Mouse (Mus musculus) ZHBTc4 (cell line): ENCODE data around the gene Zfp319.
A peak's percentile ranks its signal among the peaks of the same experiment; 100 is the strongest.

Experiments used
- DNase-seq: peaks from one replicate; pipeline ENCODE4 v3.0.0-alpha.2; 2011; ENCODE audit warnings: low read depth, low spot score

The Zfp319 gene

GRCm38 (mm10) chr8:95351461-95351860 is 19.7 kb upstream of the Zfp319 start:
- peak; percentile 66 for DNase-seq

DNA sequence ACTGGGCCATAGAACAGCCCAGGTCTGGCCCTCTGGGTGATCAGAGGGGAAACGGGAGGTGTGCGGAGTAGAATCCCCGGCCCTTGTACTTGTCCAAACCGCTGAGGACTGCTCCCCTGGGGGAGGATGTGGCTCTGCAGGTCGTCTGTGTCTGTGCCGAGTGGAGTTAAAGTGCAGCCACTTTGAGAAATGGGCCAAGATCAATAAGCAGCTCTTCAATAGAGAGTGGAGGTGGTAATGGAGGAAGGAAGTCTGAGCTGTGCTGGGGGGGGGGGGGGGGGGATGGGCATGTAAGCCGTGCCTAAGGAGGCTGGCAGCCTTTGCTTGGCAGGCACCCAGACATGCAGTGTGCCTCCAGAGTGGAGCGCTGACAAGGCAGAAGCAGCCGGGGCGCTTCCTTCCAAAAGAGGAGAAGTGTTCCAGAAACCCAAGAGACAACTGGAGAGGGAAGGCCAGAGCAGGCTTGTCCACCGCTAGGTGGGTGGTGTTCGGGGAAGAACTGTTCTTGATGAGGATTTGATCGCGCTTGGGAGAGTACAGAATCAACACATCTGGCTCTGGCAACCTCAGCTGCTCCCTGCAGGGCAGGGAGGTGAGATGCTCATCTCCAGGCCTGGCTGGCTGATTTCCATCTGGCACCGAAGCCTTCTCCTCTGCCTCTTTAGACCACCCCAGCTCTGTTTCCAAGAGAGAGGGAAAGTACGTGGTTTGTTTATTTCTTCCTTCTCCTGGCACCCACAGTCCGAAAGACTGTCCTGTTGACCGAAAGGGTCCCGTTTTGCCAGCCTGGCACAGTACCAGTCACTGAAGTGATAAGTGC is 17.3 kb upstream of the Zfp319 start:
- DNase-seq, result no peak

DNA sequence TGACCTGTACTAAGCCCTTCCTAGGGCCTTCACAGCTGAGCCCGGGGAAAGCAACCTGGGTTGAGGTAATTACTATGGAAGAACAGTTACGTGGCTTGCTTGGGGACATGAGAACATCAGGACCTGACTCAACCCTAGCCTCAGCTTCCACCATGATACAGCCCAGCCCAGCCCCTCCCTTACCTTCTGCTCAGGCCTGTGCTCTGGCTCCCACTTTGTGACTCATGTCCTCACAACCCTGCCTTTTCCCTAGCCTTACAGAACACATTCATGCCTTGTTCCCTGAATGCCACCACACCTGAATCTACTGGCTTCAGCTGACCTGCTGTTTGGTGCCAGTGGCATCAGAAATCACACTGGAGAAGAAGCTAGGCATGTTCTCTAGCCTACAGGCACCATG is 16.6 kb upstream of the Zfp319 start:
- no peak for DNase-seq

- DNase-seq, result peak; percentile 66
Measured at GRCm38 (mm10) chr8:95346643-95347545, 15.1 kb upstream of the Zfp319 start.

- no peak for DNase-seq
Measured at GRCm38 (mm10) chr8:95344668-95345067, 12.9 kb upstream of the Zfp319 start.

DNA sequence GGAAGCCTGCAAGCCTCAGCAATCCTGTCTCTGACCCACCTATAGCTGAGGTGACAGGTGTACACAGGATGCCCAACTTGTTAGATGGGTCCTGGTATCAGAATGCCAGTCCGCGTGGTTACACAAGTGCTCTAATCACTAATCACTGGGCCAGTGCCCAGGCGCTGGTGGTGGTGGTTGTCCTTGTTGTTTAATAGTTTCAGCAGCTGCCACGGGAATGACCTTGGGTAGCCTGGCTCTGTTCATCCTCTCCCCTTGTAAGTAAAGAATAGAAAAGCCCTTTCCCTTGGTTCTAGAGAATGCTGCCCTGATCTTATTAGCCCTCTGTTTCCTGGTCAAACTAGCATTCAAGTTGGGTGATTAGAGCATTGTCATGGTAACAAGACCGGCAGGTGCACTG is 10.0 kb upstream of the Zfp319 start:
- DNase-seq, result no peak

DNA sequence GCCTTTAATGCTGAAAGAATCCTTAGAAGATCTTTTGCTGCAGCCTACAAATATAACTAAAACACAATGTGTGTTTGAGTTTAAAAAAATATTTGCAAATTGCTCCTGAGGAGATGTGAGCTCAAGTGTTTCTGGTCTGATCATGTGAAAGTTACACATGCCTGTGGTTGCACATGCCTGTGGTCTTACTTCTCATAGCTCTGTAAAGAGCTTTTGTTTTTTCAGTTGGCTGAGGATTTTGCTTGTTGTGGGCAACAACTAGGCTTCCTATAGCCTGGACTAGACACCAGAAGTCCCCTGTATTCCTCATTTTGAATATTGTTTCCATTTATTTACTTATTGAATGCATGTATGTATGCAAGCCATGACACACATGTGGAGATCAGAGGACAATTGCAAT is 4.6 kb upstream of the Zfp319 start:
- no peak for DNase-seq

DNA sequence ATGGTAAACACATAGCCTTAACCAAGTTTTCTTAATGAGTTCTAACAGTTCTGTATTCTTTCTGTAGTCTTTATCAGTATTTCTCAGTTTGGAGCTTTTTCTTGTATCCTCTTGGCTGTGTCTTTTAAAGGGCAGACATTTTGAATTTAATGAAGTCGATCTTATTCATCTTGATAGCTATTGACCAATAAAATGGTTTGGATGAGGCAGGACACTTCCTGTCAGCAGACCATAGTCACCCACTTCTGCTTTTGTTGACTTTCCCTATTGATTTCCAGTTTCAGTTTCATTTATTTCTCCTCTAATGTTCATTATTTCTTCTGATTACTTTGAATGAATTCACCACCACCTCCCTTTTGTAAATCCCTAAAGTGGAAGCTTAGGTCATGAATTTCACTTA is 4.0 kb upstream of the Zfp319 start:
- DNase-seq, result no peak

DNA sequence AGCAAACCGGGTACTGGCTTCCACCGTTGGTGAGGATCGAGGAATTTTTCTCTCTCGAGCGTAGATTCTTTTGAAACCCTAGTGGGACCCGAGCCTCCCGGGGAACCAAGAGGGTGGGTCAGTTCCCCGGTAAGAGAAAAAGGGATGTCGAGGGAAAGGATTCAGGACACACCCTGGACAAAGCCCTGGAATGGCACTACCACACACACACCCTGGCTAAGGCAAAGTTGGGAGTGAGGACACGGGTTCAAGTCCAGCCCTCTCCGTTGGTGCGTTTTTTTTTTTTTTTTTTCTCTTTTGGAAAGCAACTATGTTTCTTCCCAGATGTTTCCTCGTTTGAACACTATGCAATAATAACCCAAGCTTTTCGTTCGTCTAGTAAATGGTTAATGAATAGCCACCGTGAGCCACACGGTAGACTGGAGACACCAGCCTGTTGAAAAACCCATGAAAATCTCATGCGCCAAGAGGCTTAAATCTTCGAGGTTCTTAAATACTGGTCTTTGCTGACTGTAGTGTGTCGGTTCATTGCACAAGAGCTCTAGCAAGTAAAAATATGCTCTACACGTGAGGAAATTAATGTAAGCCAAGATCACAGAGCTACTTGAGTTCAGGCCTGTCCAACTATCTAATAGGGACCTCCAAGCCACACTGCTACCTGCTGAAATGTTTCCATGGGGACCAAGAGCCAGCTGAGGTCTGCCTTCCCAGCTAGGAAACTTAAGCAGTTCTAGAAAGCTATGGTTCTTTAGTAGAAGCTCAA is 868 bp upstream of the Zfp319 start:
- DNase-seq, result no peak

- peak; percentile 81 for DNase-seq
Measured at GRCm38 (mm10) chr8:95331156-95331719, 512 bp downstream of the Zfp319 start.

GRCm38 (mm10) chr8:95330367-95330766 is 1.4 kb downstream of the Zfp319 start:
- DNase-seq, result no peak

- peak; percentile 65 for DNase-seq
Measured at GRCm38 (mm10) chr8:95327866-95328465, 3.8 kb downstream of the Zfp319 start.

- DNase-seq, result no peak
Measured at GRCm38 (mm10) chr8:95326822-95327221, 4.9 kb downstream of the Zfp319 start.

GRCm38 (mm10) chr8:95324646-95325045 is 7.1 kb downstream of the Zfp319 start:
- no peak for DNase-seq

GRCm38 (mm10) chr8:95323201-95323600 is 8.5 kb downstream of the Zfp319 start:
- no peak for DNase-seq

GRCm38 (mm10) chr8:95320224-95321139 is 11.3 kb downstream of the Zfp319 start:
- peak; percentile 85 for DNase-seq

- no peak for DNase-seq
Measured at GRCm38 (mm10) chr8:95315350-95315749, 16.4 kb downstream of the Zfp319 start.

- no peak for DNase-seq
Measured at GRCm38 (mm10) chr8:95314707-95315106, 17.0 kb downstream of the Zfp319 start.

GRCm38 (mm10) chr8:95313857-95314256 is 17.9 kb downstream of the Zfp319 start:
- DNase-seq, result no peak

GRCm38 (mm10) chr8:95312836-95313235 is 18.9 kb downstream of the Zfp319 start:
- peak; percentile 91 for DNase-seq
